Mouse (Mus musculus): Measurements from ENCODE around the gene Drd1.

GRCm38 (mm10) chr13:54094349-54094748 is 38.8 kb upstream of the Drd1 start:
- TF ChIP-seq GATA1 (IDR thresholded peaks at IDR 0.05; ENCODE audit: borderline replicate concordance, low read length) (no peak), FLI1 (IDR thresholded peaks at IDR 0.05; ENCODE audit: low read length) (no peak)

All from megakaryocyte, embryonic 14.5 days (primary cell).